Mouse (Mus musculus): Measurements from ENCODE around the gene Ubl7.

GRCm38 (mm10) chr9:57954962-57955744, 44.4 kb downstream of the Ubl7 start:
- TF ChIP-seq MAX (IDR thresholded peaks at IDR 0.05; ENCODE audit: low read depth) (no peak), POLR2A (IDR thresholded peaks at IDR 0.05; ENCODE audit: insufficient read length, low read depth) (peak; percentile 38), CEBPB (IDR thresholded peaks at IDR 0.05; ENCODE audit: insufficient read depth, poor library complexity, severe bottlenecking) (no peak), E2F4 (IDR thresholded peaks at IDR 0.05; ENCODE audit: insufficient read depth) (no peak), SRF (IDR thresholded peaks at IDR 0.05; ENCODE audit: control insufficient read depth, insufficient read length, low read depth) (no peak)
